Mouse (Mus musculus) midbrain, embryonic 10.5 days (tissue): ENCODE measurements around the gene Idi1. TPM values are rescaled to one million over a fixed set of nuclear protein-coding genes. Genes with fewer than 3 reads are reported as not detected.
"Not testable (repeated sequence)": the region's sequence is repeated elsewhere in the genome, so short reads cannot be mapped to it uniquely, and the experiment has no call there.

Source experiments
- DNase-seq: peaks from one replicate; pipeline ENCODE4 v3.0.0-alpha.2; 2017; ENCODE audit warnings: low spot score
- H3K27ac ChIP-seq: fragments of 300-500 bp; sonication (generic); replicated peaks from 2 replicates; pipeline ENCODE4 v1.5.1; 2016; ENCODE audit warnings: mild to moderate bottlenecking
- H3K27me3 ChIP-seq: fragments of 300-500 bp; sonication (generic); 2 replicates; pipeline ENCODE4 v1.6.1; 2016; ENCODE audit warnings: low read depth, mild to moderate bottlenecking; ENCODE audit not compliant: poor library complexity, severe bottlenecking
- H3K36me3 ChIP-seq: fragments of 300-500 bp; sonication (generic); 2 replicates; pipeline ENCODE4 v1.6.1; 2016; ENCODE audit warnings: mild to moderate bottlenecking, moderate library complexity
- H3K4me1 ChIP-seq: fragments of 300-500 bp; sonication (generic); 2 replicates; pipeline ENCODE4 v1.6.1; 2016
- H3K4me3 ChIP-seq: fragments of 300-500 bp; sonication (generic); 2 replicates; pipeline ENCODE4 v1.5.1; 2016; ENCODE audit warnings: mild to moderate bottlenecking, moderate library complexity
- H3K9me3 ChIP-seq: fragments of 300-500 bp; sonication (generic); replicated peaks from 2 replicates; pipeline ENCODE4 v1.6.1; 2016; ENCODE audit warnings: mild to moderate bottlenecking
- WGBS: fragments of 180-500 bp; shearing (Covaris S2); methylation state at CpG from one replicate; pipeline ENCODE4 v1.1.7; 2016; 5-methylcytosine and 5-hydroxymethylcytosine counted together
- polyA plus RNA-seq: library from polyadenylated mRNA; unstranded; fragments of >200 nt; fragmentation: Nextera tagmentation; extraction: Ambion mirVana; gene quantifications from 2 replicates; pipeline ENCODE4 v1.2.1, GENCODE M21; 2016

Idi1 gene
- 173 and 176 TPM in 2 replicates for polyA plus RNA-seq

DNA sequence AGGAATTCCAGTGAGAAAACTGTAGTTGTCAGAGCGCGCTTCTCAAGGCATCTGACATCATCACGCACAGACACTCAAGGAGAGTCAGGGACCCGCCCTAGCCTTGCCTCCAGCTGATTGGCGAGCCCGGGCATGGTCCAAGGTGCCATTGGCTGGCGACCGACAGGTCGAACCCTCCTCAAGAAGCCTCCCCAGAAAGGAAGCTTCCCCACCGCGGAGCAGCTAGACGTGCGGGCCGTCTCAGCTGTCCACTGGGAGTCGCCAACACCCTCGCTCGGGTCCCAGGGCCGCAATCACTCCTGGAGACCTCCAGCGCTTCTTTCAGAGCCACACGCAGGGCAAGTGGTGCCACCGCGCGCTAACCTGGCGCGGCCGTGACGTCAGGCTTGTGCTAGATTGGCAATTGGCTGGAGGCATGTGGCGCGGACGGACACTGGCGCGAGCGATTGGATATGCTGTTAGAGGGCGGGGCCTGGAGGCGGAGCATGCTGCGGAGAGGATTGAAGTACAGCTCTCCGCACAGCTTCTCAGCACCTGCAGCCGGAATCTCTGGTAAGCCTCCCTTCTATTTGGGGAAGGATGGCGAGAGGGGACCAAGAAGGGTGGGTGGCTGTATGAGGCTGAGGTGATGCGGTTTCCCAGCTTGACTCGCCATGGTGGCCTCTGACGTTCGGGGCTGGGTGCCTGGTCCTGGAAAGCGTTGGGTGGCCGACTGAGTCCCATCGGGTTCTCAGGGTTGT lies at the start of gene Idi1:
Idi1 (plus strand) TSS at position 57 of the 740 bp plus-strand sequence.
- peaks cover 20% of the 10 kb centered on the region for H3K4me1 ChIP-seq
- under 1% methylated on average over 46 of the region's 46 CpGs for WGBS
- H3K27me3 ChIP-seq, result no peaks in the 10 kb centered on the region
- H3K9me3 ChIP-seq, result no peaks in the 10 kb centered on the region
- H3K27ac ChIP-seq, result peak within 1 kb of the TSS; percentile 99
- H3K36me3 ChIP-seq, result peaks cover 28% of the 10 kb centered on the region
- peak; percentile 98 for DNase-seq
- H3K4me3 ChIP-seq, result peak within 1 kb of the TSS; percentile 79

GRCm38 (mm10) chr13:8838394-8838793 lies 46.9 kb upstream of the Idi1 start:
- H3K4me3 ChIP-seq, result no peak overlapping the region
- H3K9me3 ChIP-seq, result no peaks in the 10 kb centered on the region
- no peak for DNase-seq
- WGBS, result 54% methylated on average over 3 of the region's 3 CpGs
- no peaks in the 10 kb centered on the region for H3K27me3 ChIP-seq
- no peak overlapping the region for H3K27ac ChIP-seq
- H3K36me3 ChIP-seq, result peaks cover 95% of the 10 kb centered on the region
- H3K4me1 ChIP-seq, result no peaks in the 10 kb centered on the region

DNA sequence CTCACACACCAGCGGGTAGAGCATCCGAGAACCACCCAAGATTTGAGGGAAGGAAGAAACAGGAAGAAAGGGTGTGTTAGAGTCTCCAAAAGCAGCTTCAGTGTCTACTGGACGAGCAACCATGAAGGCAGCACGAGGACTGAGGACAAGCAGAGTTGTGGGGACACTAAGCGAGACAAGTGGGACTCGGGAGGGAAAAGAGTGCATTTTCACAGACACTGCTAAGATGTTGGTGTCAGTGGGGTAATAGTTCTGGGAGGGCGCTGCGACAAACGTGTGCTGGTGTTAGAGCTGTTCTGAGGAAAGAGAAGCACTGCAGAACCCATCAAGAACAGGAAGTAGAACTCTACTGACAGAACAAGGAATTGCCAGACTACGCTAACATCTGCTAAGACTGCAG lies 46.2 kb upstream of the Idi1 start:
- Histone ChIP-seq H3K4me1 (no peaks in the 10 kb centered on the region), H3K27me3 (no peaks in the 10 kb centered on the region), H3K27ac (no peak overlapping the region), H3K36me3 (peaks cover 93% of the 10 kb centered on the region), H3K9me3 (no peaks in the 10 kb centered on the region), H3K4me3 (no peak overlapping the region)
- 92% methylated on average over 10 of the region's 10 CpGs for WGBS
- no peak for DNase-seq

DNA sequence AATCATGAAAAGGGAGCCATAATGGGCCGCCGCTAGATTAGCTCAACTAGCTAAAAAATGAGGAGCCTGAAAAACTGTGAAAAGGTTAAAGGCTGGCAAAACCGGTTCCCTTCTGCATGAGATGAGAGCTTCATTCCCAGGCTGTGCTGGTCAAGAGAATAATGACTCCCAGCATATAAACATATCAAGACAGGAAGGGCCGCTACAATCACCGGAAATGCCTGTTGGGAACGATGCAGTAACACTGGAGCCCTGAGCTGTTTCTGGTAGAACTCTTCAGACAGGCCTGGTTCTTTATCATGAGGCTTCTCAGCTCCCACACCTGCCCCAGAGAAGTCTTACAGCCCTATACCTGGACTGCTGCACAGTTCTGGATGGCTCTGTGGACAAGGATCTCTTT lies 45.4 kb upstream of the Idi1 start:
- Histone ChIP-seq H3K27ac (no peak overlapping the region), H3K4me1 (no peaks in the 10 kb centered on the region), H3K4me3 (no peak overlapping the region), H3K36me3 (peaks cover 89% of the 10 kb centered on the region), H3K9me3 (no peaks in the 10 kb centered on the region), H3K27me3 (no peaks in the 10 kb centered on the region)
- DNase-seq, result no peak
- WGBS, result 90% methylated on average over 6 of the region's 6 CpGs

GRCm38 (mm10) chr13:8840941-8841340 lies 44.4 kb upstream of the Idi1 start:
- no peak overlapping the region for H3K27ac ChIP-seq
- H3K4me3 ChIP-seq, result no peak overlapping the region
- H3K36me3 ChIP-seq, result peaks cover 87% of the 10 kb centered on the region
- H3K4me1 ChIP-seq, result no peaks in the 10 kb centered on the region
- no peaks in the 10 kb centered on the region for H3K9me3 ChIP-seq
- WGBS, result 97% methylated on average over 2 of the region's 2 CpGs
- no peak for DNase-seq
- H3K27me3 ChIP-seq, result no peaks in the 10 kb centered on the region

DNA sequence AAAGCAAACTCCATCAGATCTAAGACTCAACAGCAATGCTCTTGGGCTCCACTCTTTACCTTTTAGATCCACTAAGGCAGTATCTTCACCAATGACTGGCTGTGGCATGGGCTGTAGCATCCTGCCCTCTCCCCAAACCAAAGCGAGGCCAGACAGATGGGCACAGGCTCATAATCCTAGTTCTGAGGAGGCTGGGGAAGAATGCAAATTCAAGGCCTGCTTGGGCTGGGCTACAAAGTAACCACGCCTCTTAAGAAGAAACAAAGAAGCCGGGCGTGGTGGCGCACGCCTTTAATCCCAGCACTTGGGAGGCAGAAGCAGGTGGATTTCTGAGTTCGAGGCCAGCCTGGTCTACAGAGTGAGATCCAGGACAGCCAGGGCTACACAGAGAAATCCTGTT lies 43.5 kb upstream of the Idi1 start:
- not testable (repeated sequence) for H3K9me3 ChIP-seq, H3K4me3 ChIP-seq, H3K27me3 ChIP-seq, DNase-seq, H3K27ac ChIP-seq, H3K4me1 ChIP-seq
- WGBS, result 94% methylated on average over 7 of the region's 7 CpGs
- H3K36me3 ChIP-seq, result peaks cover 85% of the 10 kb centered on the region

- no peaks in the 10 kb centered on the region for H3K4me1 ChIP-seq
- H3K36me3 ChIP-seq, result peaks cover 88% of the 10 kb centered on the region
- H3K27me3 ChIP-seq, result no peaks in the 10 kb centered on the region
- 97% methylated on average over 3 of the region's 3 CpGs for WGBS
- H3K27ac ChIP-seq, result no peak overlapping the region
- no peak overlapping the region for H3K4me3 ChIP-seq
- H3K9me3 ChIP-seq, result no peaks in the 10 kb centered on the region
- DNase-seq, result no peak
Measured at GRCm38 (mm10) chr13:8842273-8842672, 43.0 kb upstream of the Idi1 start.

- Histone ChIP-seq H3K36me3 (peaks cover 85% of the 10 kb centered on the region), H3K4me1 (no peaks in the 10 kb centered on the region), H3K27me3 (no peaks in the 10 kb centered on the region), H3K27ac (no peak overlapping the region), H3K9me3 (no peaks in the 10 kb centered on the region), H3K4me3 (no peak overlapping the region)
- no peak for DNase-seq
- WGBS, result 70% methylated on average over 2 of the region's 2 CpGs
Measured at GRCm38 (mm10) chr13:8847702-8848101, 37.6 kb upstream of the Idi1 start.

DNA sequence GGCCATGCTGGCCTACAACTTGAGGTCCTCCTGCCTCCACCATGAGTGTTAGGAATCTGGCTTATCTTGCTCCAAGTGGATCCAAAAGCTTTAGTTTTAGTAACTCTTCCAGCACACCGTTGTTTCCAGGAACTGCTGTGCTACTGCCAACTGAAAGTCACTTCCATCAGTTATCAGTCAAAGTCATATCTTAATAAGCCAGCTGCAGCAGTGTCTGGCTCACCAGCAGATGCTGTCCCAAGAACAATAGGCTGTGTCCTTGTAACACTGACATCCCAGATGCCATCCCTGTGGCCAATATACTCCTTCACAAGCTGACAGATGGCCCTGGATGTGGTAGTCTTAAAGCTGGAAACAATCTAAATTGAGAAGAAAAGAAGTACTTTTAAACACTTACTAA lies 36.0 kb upstream of the Idi1 start:
- peaks cover 87% of the 10 kb centered on the region for H3K36me3 ChIP-seq
- H3K4me3 ChIP-seq, result no peak overlapping the region
- H3K9me3 ChIP-seq, result no peaks in the 10 kb centered on the region
- H3K27me3 ChIP-seq, result no peaks in the 10 kb centered on the region
- H3K27ac ChIP-seq, result no peak overlapping the region
- no peaks in the 10 kb centered on the region for H3K4me1 ChIP-seq
- WGBS, result 90% methylated on average over 1 of the region's 1 CpGs
- no peak for DNase-seq

DNA sequence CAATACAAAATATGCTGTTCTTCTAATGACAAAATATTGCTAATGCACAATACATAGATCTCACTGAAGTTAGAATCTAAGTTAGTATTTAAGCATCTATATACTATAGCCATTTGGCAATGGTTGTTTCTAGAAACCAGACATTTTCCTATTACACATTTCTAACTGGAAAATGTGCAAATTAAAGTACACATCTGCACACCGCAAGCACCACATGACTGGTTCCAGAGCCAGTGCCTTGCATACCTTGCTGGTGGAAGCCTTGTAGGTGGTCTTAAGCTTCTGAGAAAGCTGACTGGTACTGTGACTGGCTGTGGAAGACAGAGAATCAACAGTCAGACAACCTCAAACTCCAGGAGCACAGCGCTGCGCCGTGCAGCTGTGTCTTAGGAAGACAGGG lies 31.9 kb upstream of the Idi1 start:
- H3K36me3 ChIP-seq, result peaks cover 81% of the 10 kb centered on the region
- H3K9me3 ChIP-seq, result no peaks in the 10 kb centered on the region
- no peak overlapping the region for H3K4me3 ChIP-seq
- no peaks in the 10 kb centered on the region for H3K4me1 ChIP-seq
- H3K27ac ChIP-seq, result no peak overlapping the region
- DNase-seq, result no peak
- H3K27me3 ChIP-seq, result no peaks in the 10 kb centered on the region
- WGBS, result 99% methylated on average over 4 of the region's 4 CpGs

GRCm38 (mm10) chr13:8854769-8855168 lies 30.5 kb upstream of the Idi1 start:
- Histone ChIP-seq H3K4me1 (no peaks in the 10 kb centered on the region), H3K4me3 (no peak overlapping the region), H3K27me3 (no peaks in the 10 kb centered on the region), H3K36me3 (peaks cover 81% of the 10 kb centered on the region), H3K9me3 (no peaks in the 10 kb centered on the region), H3K27ac (no peak overlapping the region)
- WGBS, result 91% methylated on average over 2 of the region's 2 CpGs
- DNase-seq, result no peak

DNA sequence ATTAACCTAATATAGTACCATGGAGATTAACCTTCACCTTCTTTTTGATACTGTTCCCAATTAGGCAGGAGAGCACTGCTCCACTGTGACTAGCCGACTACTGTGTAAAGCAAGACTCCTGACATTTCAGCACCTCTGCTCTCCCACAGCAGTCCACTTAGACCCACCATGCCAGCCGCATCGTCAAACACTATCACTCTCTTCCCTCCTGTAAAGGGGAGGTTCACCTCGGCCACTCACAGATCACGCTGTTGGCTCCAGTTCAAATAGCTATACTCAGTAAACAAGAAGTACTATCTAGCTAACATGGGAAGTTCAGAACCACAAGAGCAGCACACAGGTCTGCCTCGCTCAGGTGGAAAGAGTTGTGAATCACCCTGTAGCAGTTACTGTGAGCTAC lies 26.8 kb upstream of the Idi1 start:
- Histone ChIP-seq H3K27ac (no peak overlapping the region), H3K4me3 (no peak overlapping the region), H3K36me3 (peaks cover 77% of the 10 kb centered on the region)

GRCm38 (mm10) chr13:8860861-8861260 lies 24.4 kb upstream of the Idi1 start:
- DNase-seq, result no peak
- no peak overlapping the region for H3K27ac ChIP-seq
- no peaks in the 10 kb centered on the region for H3K4me1 ChIP-seq
- 93% methylated on average over 9 of the region's 9 CpGs for WGBS
- H3K4me3 ChIP-seq, result no peak overlapping the region
- H3K9me3 ChIP-seq, result no peaks in the 10 kb centered on the region
- no peaks in the 10 kb centered on the region for H3K27me3 ChIP-seq
- H3K36me3 ChIP-seq, result peaks cover 68% of the 10 kb centered on the region

More for the DNA sequence above, 26.8 kb upstream of the Idi1 start:
- Histone ChIP-seq H3K27me3 (no peaks in the 10 kb centered on the region), H3K4me1 (no peaks in the 10 kb centered on the region), H3K9me3 (no peaks in the 10 kb centered on the region)
- DNase-seq, result no peak
- 89% methylated on average over 6 of the region's 6 CpGs for WGBS
